Mouse (Mus musculus) hindbrain, embryonic 14.5 days (tissue): ENCODE measurements around the gene Rsbn1. TPM values are rescaled to one million over a fixed set of nuclear protein-coding genes. Genes with fewer than 3 reads are reported as not detected.
A peak's percentile ranks its signal among the peaks of the same experiment; 100 is the strongest.

ENCODE experiments used
- ATAC-seq: fragments of 200-750 bp; cut with Nextera tagmentation; 2 replicates; pipeline ENCODE4 v1.8.0; 2017; ENCODE audit warnings: moderate number of reproducible peaks, mild to moderate bottlenecking, moderate TSS enrichment, moderate library complexity; ENCODE audit not compliant: low FRiP score
- DNase-seq: peaks from one replicate; pipeline ENCODE4 v3.0.0-alpha.2; 2015; ENCODE audit warnings: low spot score
- H3K27ac ChIP-seq: fragments of 300-500 bp; sonication (generic); 2 replicates; pipeline ENCODE4 v1.5.1; 2014; ENCODE audit warnings: mild to moderate bottlenecking, moderate library complexity
- H3K27me3 ChIP-seq: fragments of 300-500 bp; sonication (generic); 2 replicates; pipeline ENCODE4 v1.6.1; 2014; ENCODE audit warnings: mild to moderate bottlenecking, low read length, mixed read lengths; ENCODE audit not compliant: control insufficient read depth, insufficient read depth
- H3K36me3 ChIP-seq: fragments of 300-500 bp; sonication (generic); replicated peaks from 2 replicates; pipeline ENCODE4 v1.6.1; 2014; ENCODE audit not compliant: control insufficient read depth, insufficient read depth
- H3K4me1 ChIP-seq: fragments of 300-500 bp; sonication (generic); replicated peaks from 2 replicates; pipeline ENCODE4 v1.6.1; 2014; ENCODE audit warnings: antibody characterized with exemption, low read length, mixed read lengths; ENCODE audit not compliant: control insufficient read depth, insufficient read depth
- H3K4me2 ChIP-seq: fragments of 300-500 bp; sonication (generic); replicated peaks from 2 replicates; pipeline ENCODE4 v1.6.1; 2014; ENCODE audit warnings: mild to moderate bottlenecking, moderate library complexity
- H3K4me3 ChIP-seq: fragments of 300-500 bp; sonication (generic); replicated peaks from 2 replicates; pipeline ENCODE4 v1.5.1; 2014; ENCODE audit warnings: mild to moderate bottlenecking, low read length
- H3K9ac ChIP-seq: fragments of 300-500 bp; sonication (generic); 2 replicates; pipeline ENCODE4 v1.6.1; 2014
- H3K9me3 ChIP-seq: fragments of 300-500 bp; sonication (generic); 2 replicates; pipeline ENCODE4 v1.6.1; 2016; ENCODE audit warnings: low read length; ENCODE audit not compliant: control insufficient read depth
- WGBS: fragments of 180-500 bp; shearing (Covaris S2); extraction: QIAGEN DNeasy Blood & Tissue Kit; methylation state at CpG from one replicate; pipeline ENCODE4 v1.1.7; 2014; 5-methylcytosine and 5-hydroxymethylcytosine counted together
- polyA plus RNA-seq: library from polyadenylated mRNA; unstranded; fragments of >200 nt; fragmentation: Nextera tagmentation; extraction: Ambion mirVana; gene quantifications from 2 replicates; pipeline ENCODE4 v1.2.1, GENCODE M21; 2014

The Rsbn1 gene
- polyA plus RNA-seq, 1 experiment from 2014 or later = 25.0 TPM

DNA sequence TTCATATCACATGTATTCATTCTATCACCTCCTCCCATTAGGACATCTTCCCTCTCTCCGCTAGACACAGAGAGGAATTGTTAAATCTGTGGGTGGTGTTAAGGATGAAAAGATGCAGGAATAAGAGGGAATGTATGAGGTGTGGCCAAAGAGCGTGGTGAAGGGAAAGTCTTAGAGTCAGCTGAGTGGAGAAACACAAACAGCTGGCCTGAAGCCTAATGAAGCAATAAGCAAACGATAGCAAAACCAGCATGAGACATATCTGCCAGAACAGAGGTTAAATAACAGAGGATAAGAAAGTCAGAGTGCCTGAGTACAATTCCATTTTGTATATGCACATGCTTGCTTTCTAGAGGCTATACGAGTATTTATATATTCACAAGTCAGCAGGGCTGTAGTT lies 70.6 kb downstream of the Rsbn1 start:
- peaks cover 81% of the 10 kb centered on the region for H3K36me3 ChIP-seq
- ATAC-seq (no peak), DNase-seq (no peak)
- no peaks in the 10 kb centered on the region for H3K4me1 ChIP-seq
- H3K27me3 ChIP-seq = no peaks in the 10 kb centered on the region
- no peaks in the 10 kb centered on the region for H3K9me3 ChIP-seq
- no peak overlapping the region for H3K4me3 ChIP-seq
- no peak overlapping the region for H3K9ac ChIP-seq
- WGBS = 79% methylated on average over 4 of the region's 4 CpGs
- no peak overlapping the region for H3K4me2 ChIP-seq
- H3K27ac ChIP-seq = no peak overlapping the region

DNA sequence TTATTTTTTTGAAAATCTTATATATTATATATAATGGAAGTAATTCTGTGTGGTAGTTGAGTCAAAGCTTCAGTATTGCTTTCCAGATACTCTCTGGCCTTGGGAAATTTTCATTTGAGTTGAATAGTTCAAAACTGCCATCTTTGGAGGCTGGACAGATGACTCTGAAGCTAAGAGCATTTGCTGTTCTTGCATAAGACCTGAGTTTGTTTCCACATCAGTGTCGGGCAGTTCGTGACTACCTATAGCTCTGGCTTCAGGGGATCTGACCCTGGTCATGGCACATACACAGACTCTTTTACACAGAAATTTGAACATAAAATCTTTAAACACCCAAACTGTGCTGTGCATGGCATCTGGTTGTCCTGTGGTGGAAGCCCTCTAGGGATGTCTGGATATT lies 71.3 kb downstream of the Rsbn1 start:
- Histone ChIP-seq H3K9me3 (no peaks in the 10 kb centered on the region), H3K9ac (no peak overlapping the region), H3K36me3 (peaks cover 83% of the 10 kb centered on the region), H3K27ac (no peak overlapping the region), H3K4me3 (no peak overlapping the region), H3K4me2 (no peak overlapping the region), H3K27me3 (no peaks in the 10 kb centered on the region), H3K4me1 (no peaks in the 10 kb centered on the region)
- no peak for ATAC-seq
- WGBS = 97% methylated on average over 2 of the region's 2 CpGs
- DNase-seq = no peak

DNA sequence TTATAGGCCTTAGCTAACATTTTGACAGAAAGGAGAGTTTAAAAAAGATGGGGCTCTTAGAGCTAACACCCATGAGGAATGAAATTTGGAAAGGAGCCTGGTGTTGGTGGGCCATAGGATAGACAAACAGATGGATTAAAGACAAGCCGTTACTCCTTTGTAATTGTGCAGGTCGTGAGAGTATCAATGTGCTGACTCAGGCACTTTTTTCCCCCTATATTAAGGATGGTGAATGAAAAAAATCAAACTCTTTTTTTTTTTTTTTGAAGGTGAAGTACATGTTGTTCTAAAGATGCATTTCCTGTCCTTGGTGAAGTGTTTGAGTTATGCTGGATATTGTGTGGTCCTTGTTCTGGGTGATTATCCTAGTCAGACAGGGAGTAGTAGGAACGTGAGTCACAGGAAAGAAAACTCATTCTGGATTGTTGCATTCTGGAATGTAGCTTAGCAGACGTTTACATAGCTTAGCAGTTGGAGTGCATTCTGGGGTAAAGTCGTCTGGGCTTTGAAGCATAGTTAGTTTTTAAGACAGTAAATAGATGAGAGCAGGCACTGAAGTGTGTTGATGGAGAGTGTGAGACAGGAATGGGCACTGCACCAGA lies 74.0 kb downstream of the Rsbn1 start:
- Histone ChIP-seq H3K9me3 (no peaks in the 10 kb centered on the region), H3K27ac (no peak overlapping the region), H3K4me3 (no peak overlapping the region), H3K4me2 (no peak overlapping the region), H3K4me1 (no peaks in the 10 kb centered on the region), H3K36me3 (peaks cover 89% of the 10 kb centered on the region), H3K27me3 (no peaks in the 10 kb centered on the region), H3K9ac (no peak overlapping the region)
- no peak for DNase-seq
- no peak for ATAC-seq
- WGBS = 78% methylated on average over 5 of the region's 5 CpGs

DNA sequence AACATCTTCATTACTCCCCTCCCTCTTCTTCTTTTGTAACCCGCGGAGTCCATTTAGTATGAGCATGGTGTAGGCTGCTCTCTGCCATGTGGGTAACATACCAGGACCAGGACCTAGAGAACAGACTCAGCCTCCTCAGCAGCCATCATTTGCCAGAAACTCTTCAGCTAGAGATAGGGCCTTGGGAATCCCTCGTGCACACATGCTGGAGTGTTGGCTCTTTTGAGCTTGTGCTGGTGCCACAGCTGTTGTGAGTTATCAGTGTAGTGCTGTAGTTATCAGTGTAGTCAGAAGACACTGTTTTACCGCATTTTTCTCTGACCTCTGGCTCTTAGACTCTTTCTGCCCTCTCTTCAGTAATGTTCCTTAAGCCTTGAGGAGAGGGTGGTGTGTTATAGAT lies 75.4 kb downstream of the Rsbn1 start:
- no peaks in the 10 kb centered on the region for H3K27me3 ChIP-seq
- no peaks in the 10 kb centered on the region for H3K4me1 ChIP-seq
- no peak overlapping the region for H3K4me3 ChIP-seq
- peaks cover 88% of the 10 kb centered on the region for H3K36me3 ChIP-seq
- H3K9ac ChIP-seq = no peak overlapping the region
- WGBS = 92% methylated on average over 4 of the region's 4 CpGs
- H3K9me3 ChIP-seq = no peaks in the 10 kb centered on the region
- H3K4me2 ChIP-seq = no peak overlapping the region
- H3K27ac ChIP-seq = no peak overlapping the region
- no peak for DNase-seq
- no peak for ATAC-seq

DNA sequence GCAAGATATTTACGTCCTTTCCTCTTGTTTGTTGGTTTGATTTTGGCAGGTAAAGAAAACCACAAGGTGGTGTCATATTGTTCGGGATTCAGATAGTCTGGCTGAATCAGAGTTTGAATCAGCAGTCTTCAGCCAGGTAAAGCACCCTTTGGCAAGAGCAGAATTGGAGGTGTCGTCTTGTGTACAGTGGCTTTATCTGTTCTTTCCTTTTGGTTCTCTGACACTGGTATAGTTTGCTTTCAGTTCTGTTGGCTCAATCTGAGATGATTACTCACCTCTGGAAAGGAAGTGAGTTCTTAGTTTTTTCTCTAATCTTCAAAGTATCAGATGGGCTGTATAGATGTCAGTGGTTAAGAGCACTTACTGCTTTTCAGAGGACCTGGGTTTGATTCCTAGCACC lies 77.4 kb downstream of the Rsbn1 start:
- Histone ChIP-seq H3K4me3 (no peak overlapping the region), H3K4me2 (no peak overlapping the region), H3K9me3 (no peaks in the 10 kb centered on the region), H3K9ac (no peak overlapping the region), H3K27ac (no peak overlapping the region), H3K27me3 (no peaks in the 10 kb centered on the region), H3K36me3 (peaks cover 83% of the 10 kb centered on the region), H3K4me1 (no peaks in the 10 kb centered on the region)
- DNase-seq = no peak
- WGBS = 96% methylated on average over 3 of the region's 3 CpGs
- no peak for ATAC-seq

DNA sequence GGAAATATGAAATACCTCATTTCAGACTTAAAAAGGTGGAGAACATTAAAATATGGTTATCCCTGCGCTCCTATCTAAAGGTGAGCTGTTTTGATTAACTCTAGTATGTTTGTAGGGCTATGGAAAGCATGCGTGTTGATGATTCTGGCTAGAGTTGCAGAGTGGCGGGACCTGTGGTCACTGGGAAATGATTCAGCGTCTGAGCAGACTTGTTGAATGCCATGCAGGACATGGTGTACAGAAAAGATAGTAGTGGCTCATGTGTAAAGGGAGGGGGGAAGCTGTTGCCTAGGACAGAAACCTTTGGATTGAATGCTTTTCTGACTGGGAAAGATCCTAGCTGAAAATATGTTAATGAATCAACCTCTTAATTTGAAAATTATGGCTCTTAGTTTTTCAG lies 84.8 kb downstream of the Rsbn1 start:
- no peak for ATAC-seq
- H3K27me3 ChIP-seq = no peaks in the 10 kb centered on the region
- DNase-seq = no peak
- H3K36me3 ChIP-seq = peaks cover 75% of the 10 kb centered on the region
- WGBS = 93% methylated on average over 4 of the region's 4 CpGs
- no peak overlapping the region for H3K27ac ChIP-seq
- no peaks in the 10 kb centered on the region for H3K9me3 ChIP-seq
- no peak overlapping the region for H3K4me3 ChIP-seq
- H3K4me2 ChIP-seq = no peak overlapping the region
- no peaks in the 10 kb centered on the region for H3K4me1 ChIP-seq
- H3K9ac ChIP-seq = no peak overlapping the region

DNA sequence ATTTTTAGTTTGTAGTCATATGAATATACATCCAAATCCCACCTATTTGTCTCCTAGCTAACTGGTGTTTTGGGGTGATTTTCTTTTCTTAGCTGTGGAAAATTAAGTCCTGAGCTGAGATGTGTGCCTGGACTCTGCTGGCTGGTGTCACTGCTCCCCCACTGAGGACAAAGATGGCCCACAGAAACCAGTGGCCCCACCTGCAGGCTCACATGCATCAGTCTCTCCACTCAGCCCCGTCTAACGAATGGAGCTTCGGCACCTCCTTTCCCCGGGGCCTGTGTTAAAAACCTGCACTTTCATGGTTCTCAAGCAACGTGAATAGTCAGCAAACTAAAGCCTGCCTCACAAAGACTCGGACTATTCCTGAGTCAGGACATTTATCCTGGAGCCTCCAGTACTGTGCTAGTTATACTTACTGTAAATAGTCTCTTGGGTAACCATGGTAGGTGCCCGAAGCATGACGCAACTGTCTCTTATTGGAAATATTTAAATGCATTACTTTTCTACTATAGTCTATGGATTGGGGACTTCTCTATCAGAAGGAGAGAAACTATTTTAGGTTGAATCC lies 93.1 kb downstream of the Rsbn1 start:
- no peak for DNase-seq
- Histone ChIP-seq H3K9me3 (no peaks in the 10 kb centered on the region), H3K27ac (no peak overlapping the region), H3K4me3 (no peak overlapping the region), H3K4me1 (no peaks in the 10 kb centered on the region), H3K9ac (no peak overlapping the region), H3K27me3 (no peaks in the 10 kb centered on the region), H3K36me3 (peaks cover 57% of the 10 kb centered on the region), H3K4me2 (no peak overlapping the region)
- ATAC-seq = peak; percentile 31; the same call in 1 of the 2 replicates
- 69% methylated on average over 8 of the region's 8 CpGs for WGBS

DNA sequence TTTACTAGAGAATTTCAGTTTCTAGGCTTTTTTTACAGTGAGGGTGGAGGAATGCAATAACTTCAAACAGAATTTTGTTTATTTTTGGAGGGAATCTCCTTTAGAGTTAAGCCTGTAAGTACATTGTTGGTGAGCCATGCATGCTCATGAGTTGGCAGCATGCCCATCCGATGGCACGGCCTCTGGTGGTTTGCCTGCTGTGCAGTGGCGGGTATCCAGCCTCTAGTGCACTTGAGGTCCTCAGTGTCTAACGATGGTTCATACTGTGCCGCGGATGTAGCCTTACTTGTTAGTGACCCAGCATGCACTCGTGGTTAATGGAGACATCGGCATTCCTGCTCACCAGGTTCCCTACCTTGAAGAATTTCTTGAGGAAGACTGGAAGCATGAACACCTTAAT lies 93.6 kb downstream of the Rsbn1 start:
- Histone ChIP-seq H3K36me3 (peaks cover 53% of the 10 kb centered on the region), H3K4me3 (no peak overlapping the region), H3K27ac (no peak overlapping the region), H3K9me3 (no peaks in the 10 kb centered on the region), H3K4me2 (no peak overlapping the region), H3K27me3 (no peaks in the 10 kb centered on the region), H3K4me1 (no peaks in the 10 kb centered on the region), H3K9ac (no peak overlapping the region)
- DNase-seq (peak; percentile 43), ATAC-seq (peak; percentile 40; the same call in 1 of the 2 replicates)
- 52% methylated on average over 8 of the region's 8 CpGs for WGBS

DNA sequence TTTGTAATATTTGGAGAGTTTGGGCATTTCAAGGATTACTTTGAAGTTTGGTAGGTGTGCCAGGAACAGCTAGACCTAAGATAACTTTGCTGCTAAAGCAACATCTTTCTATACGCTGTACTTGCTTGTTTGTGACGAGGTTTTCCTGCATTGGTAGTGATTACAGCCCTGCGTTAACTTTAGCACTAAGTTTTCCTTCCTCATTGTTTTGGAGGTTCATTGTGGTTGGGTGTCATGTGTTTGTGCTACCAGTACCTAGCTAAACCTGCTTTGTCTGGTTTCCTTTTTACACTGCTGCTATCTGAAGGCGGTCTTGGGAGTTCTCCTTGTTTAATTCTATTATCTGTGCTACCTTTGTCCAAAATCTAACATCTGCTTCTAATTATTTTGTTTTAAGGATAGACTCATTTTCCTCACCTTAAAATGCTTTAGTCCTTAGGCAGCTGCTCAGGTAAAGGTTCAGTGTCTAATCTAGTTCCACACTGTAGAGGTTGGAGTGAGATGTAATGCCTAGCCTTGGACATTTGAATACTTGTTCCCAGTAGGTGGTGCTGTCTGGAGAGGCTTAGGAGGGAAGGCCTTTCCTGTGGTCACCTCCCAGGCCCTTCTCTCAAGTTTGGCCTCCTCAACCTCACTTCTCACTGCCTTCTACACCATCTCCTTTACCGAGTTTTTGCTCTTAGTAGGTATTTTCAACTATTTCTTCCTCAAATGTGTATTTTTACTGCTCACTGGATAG lies 96.2 kb downstream of the Rsbn1 start:
- Histone ChIP-seq H3K9ac (no peak overlapping the region), H3K36me3 (peaks cover 45% of the 10 kb centered on the region), H3K27me3 (no peaks in the 10 kb centered on the region), H3K4me1 (no peaks in the 10 kb centered on the region), H3K4me2 (no peak overlapping the region), H3K27ac (no peak overlapping the region), H3K9me3 (no peaks in the 10 kb centered on the region), H3K4me3 (no peak overlapping the region)
- ATAC-seq = no peak
- DNase-seq = no peak
- 91% methylated on average over 5 of the region's 5 CpGs for WGBS
